Mouse (Mus musculus): ENCODE results near the gene Gm21860.
"Not testable (repeated sequence)": the region's sequence is repeated elsewhere in the genome, so short reads cannot be mapped to it uniquely, and the experiment has no call there.

The Gm21860 gene

GRCm38 (mm10) chrY:90754721-90755120 lies at the start of gene Gm21860:
TSS of gene Gm21860 (minus strand) at chrY:90754821.
- not testable (repeated sequence) for DNase-seq (ENCODE audit: low read depth, low spot score)

- not testable (repeated sequence) for DNase-seq (ENCODE audit: low read depth, low spot score)
Observed at GRCm38 (mm10) chrY:90784438-90784837, 29.8 kb upstream of the Gm21860 start, which contains the start of gene Gm47283. TSS of gene Gm47283 (plus strand) at chrY:90784738.

GRCm38 (mm10) chrY:90745256-90745655 lies 9.4 kb downstream of the Gm21860 start:
- DNase-seq (ENCODE audit: low read depth, low spot score), result not testable (repeated sequence)

GRCm38 (mm10) chrY:90744381-90744981 lies 10.1 kb downstream of the Gm21860 start:
- not testable (repeated sequence) for DNase-seq (ENCODE audit: low read depth, low spot score)

GRCm38 (mm10) chrY:90743811-90744220 lies 10.8 kb downstream of the Gm21860 start:
- DNase-seq (ENCODE audit: low read depth, low spot score), result no peak

GRCm38 (mm10) chrY:90743053-90743810 lies 11.4 kb downstream of the Gm21860 start:
- not testable (repeated sequence) for DNase-seq (ENCODE audit: low read depth, low spot score)

GRCm38 (mm10) chrY:90742261-90743052 lies 12.2 kb downstream of the Gm21860 start:
- not testable (repeated sequence) for DNase-seq (ENCODE audit: low read depth, low spot score)

- peak; percentile 93 for DNase-seq (ENCODE audit: low read depth, low spot score)
Observed at GRCm38 (mm10) chrY:90741452-90742260, 13.0 kb downstream of the Gm21860 start.

- DNase-seq (ENCODE audit: low read depth, low spot score), result peak; percentile 96
Observed at GRCm38 (mm10) chrY:90741006-90741405, 13.6 kb downstream of the Gm21860 start.

GRCm38 (mm10) chrY:90740013-90740561 lies 14.5 kb downstream of the Gm21860 start:
- peak; percentile 95 for DNase-seq (ENCODE audit: low read depth, low spot score)

GRCm38 (mm10) chrY:90739531-90740012 lies 15.0 kb downstream of the Gm21860 start:
- not testable (repeated sequence) for DNase-seq (ENCODE audit: low read depth, low spot score)

GRCm38 (mm10) chrY:90738841-90739530 lies 15.6 kb downstream of the Gm21860 start:
- DNase-seq (ENCODE audit: low read depth, low spot score), result not testable (repeated sequence)

- DNase-seq (ENCODE audit: low read depth, low spot score), result no peak
Observed at GRCm38 (mm10) chrY:90738431-90738680, 16.3 kb downstream of the Gm21860 start.

GRCm38 (mm10) chrY:90737606-90738430 lies 16.8 kb downstream of the Gm21860 start:
- DNase-seq (ENCODE audit: low read depth, low spot score), result no peak

GRCm38 (mm10) chrY:90736217-90737000 lies 18.2 kb downstream of the Gm21860 start:
- DNase-seq (ENCODE audit: low read depth, low spot score), result not testable (repeated sequence)

- DNase-seq (ENCODE audit: low read depth, low spot score), result not testable (repeated sequence)
Observed at GRCm38 (mm10) chrY:90735181-90735895, 19.3 kb downstream of the Gm21860 start.

GRCm38 (mm10) chrY:90734334-90734696 lies 20.3 kb downstream of the Gm21860 start:
- DNase-seq (ENCODE audit: low read depth, low spot score), result peak; percentile 99
